Comparison of ENCODE assay signal across 8 mouse cellular contexts in the genomic region with DNA sequence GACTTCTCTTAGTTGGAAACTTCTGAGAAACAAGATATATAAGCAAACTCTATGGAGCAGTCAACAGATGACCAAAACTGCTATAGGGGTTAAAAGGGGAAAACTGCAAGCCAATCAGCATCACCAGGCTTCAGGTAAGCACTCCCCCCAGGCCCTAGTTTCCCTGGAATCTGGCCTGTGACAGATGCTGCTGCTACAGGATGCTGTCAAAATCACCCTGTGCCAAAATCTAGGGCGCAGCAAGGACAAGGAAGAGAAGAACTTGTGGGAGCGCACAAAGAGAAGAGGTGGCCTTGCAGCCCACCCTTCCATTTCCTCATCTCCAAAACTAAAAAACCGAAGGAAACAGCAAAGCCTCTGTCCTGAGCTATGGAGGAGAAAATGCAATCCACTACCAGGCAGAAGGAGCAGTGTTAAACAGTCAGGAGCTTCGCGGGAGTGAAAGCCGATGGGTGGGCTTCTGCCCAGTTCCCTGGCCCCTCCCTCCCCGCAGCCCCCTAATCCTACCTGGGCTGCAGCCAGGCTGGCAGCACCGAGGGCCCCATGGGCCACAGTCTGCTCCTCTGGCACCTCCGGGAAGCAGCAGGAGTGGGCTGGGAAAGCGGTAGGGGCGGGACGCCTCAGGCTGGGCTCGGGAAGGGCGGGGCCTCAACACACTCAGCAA. TPM values are rescaled to one million over a fixed set of nuclear protein-coding genes. Genes with fewer than 3 reads are reported as not detected.
DNase-seq lines count a peak whose midpoint lies in the region; ATAC-seq and TF ChIP-seq lines count a peak whose summit lies in the region.

A gene (minus strand): TSS at position 603 of the 664 bp plus-strand sequence.

- H3K27me3 ChIP-seq in hindbrain, embryonic 15.5 days = no peaks in the 10 kb centered on the region
- H3K27me3 ChIP-seq in liver, embryonic 11.5 days (replicated peaks; ENCODE audit: control insufficient read depth, insufficient read depth, low read length) = no peaks in the 10 kb centered on the region
- H3K27me3 ChIP-seq in midbrain, postnatal 0 days (ENCODE audit: insufficient read depth, low read length) = no peaks in the 10 kb centered on the region

- H3K27ac ChIP-seq in layer of hippocampus, adult 2 months = no peak within 1 kb of the TSS
- no peak within 1 kb of the TSS for H3K27ac ChIP-seq in hindbrain, embryonic 15.5 days (replicated peaks)
- H3K27ac ChIP-seq in liver, embryonic 11.5 days (ENCODE audit: low read depth, low read length) = peak within 1 kb of the TSS; percentile 43; the same call in 1 of the 2 replicates
- no peak within 1 kb of the TSS for H3K27ac ChIP-seq in midbrain, postnatal 0 days (ENCODE audit: low read depth, low read length)

- TF ChIP-seq CTCF in layer of hippocampus, adult 2 months (conservative IDR thresholded peaks at IDR 0.05) = no peak
- TF ChIP-seq CTCF in midbrain, postnatal 0 days (IDR thresholded peaks at IDR 0.05) = no peak

- no peaks in the 10 kb centered on the region for H3K36me3 ChIP-seq in hindbrain, embryonic 15.5 days
- no peaks in the 10 kb centered on the region for H3K36me3 ChIP-seq in liver, embryonic 11.5 days (ENCODE audit: control insufficient read depth, insufficient read depth, low read length)
- H3K36me3 ChIP-seq in midbrain, postnatal 0 days (ENCODE audit: insufficient read depth, low read length) = no peaks in the 10 kb centered on the region

- peak within 1 kb of the TSS; percentile 52 for H3K9ac ChIP-seq in hindbrain, embryonic 15.5 days
- H3K9ac ChIP-seq in liver, embryonic 11.5 days (ENCODE audit: low read depth, low read length) = peak within 1 kb of the TSS; percentile 61
- H3K9ac ChIP-seq in midbrain, postnatal 0 days (replicated peaks; ENCODE audit: low read length, poor library complexity, severe bottlenecking) = peak within 1 kb of the TSS; percentile 50; the same call in 1 of the 2 replicates

- peak; percentile 86 for ATAC-seq in hindbrain, embryonic 15.5 days (ENCODE audit: low FRiP score, low read depth)
- peak; percentile 77 for ATAC-seq in liver, embryonic 11.5 days (replicated peaks; ENCODE audit: low FRiP score)
- ATAC-seq in midbrain, postnatal 0 days (ENCODE audit: low FRiP score) = peak; percentile 74; the same call in 1 of the 2 replicates

- H3K9me3 ChIP-seq in hindbrain, embryonic 15.5 days = no peaks in the 10 kb centered on the region
- no peaks in the 10 kb centered on the region for H3K9me3 ChIP-seq in liver, embryonic 11.5 days (ENCODE audit: control insufficient read depth, low read length)
- no peaks in the 10 kb centered on the region for H3K9me3 ChIP-seq in midbrain, postnatal 0 days (ENCODE audit: low read length)

- no peak for DNase-seq in layer of hippocampus, adult 2 months (ENCODE audit: low spot score in 2 of 2)
- DNase-seq in layer of hippocampus, adult 11-12 months (ENCODE audit: low spot score) = no peak
- DNase-seq in cerebellum, postnatal 10 days = peak; percentile 76 to 89
- peak; percentile 36 for DNase-seq in gastrocnemius, postnatal 10 days
- peak; percentile 49 for DNase-seq in liver, embryonic 11.5 days (ENCODE audit: low spot score)
- peak; percentile 49 for DNase-seq in midbrain, postnatal 0 days (ENCODE audit: low spot score)
- DNase-seq in testis, postnatal 14 days (ENCODE audit: low spot score) = peak; percentile 31

- peak within 1 kb of the TSS; percentile 55 for H3K4me3 ChIP-seq in layer of hippocampus, adult 2 months
- peak within 1 kb of the TSS; percentile 42 for H3K4me3 ChIP-seq in hindbrain, embryonic 15.5 days
- peak within 1 kb of the TSS; percentile 46 for H3K4me3 ChIP-seq in liver, embryonic 11.5 days (ENCODE audit: low read depth, low read length)
- peak within 1 kb of the TSS; percentile 40 for H3K4me3 ChIP-seq in midbrain, postnatal 0 days (ENCODE audit: low read depth, low read length)

- H3K4me2 ChIP-seq in hindbrain, embryonic 15.5 days = peak within 1 kb of the TSS; percentile 73
- peak within 1 kb of the TSS; percentile 78 for H3K4me2 ChIP-seq in liver, embryonic 11.5 days
- peak within 1 kb of the TSS; percentile 66 for H3K4me2 ChIP-seq in midbrain, postnatal 0 days (ENCODE audit: low read depth, low read length, poor library complexity, severe bottlenecking)

- WGBS in hindbrain, embryonic 15.5 days = 5% methylated on average over 14 of the region's 14 CpGs
- WGBS in liver, embryonic 11.5 days = 4% methylated on average over 14 of the region's 14 CpGs
- 3% methylated on average over 14 of the region's 14 CpGs for WGBS in midbrain, postnatal 0 days

- H3K4me1 ChIP-seq in hindbrain, embryonic 15.5 days (replicated peaks) = peaks cover 13% of the 10 kb centered on the region
- peaks cover 12% of the 10 kb centered on the region for H3K4me1 ChIP-seq in liver, embryonic 11.5 days (replicated peaks; ENCODE audit: control insufficient read depth, insufficient read depth, low read length)
- peaks cover 6% of the 10 kb centered on the region; the same call in 1 of the 2 replicates for H3K4me1 ChIP-seq in midbrain, postnatal 0 days (ENCODE audit: insufficient read depth, low read length)

RNA-seq across cellular contexts. Expression of the gene that starts here (rescaled TPM):
- total RNA-seq in layer of hippocampus, adult 2 months (2021) = 1 to 10 TPM; 1.0 to 1.2 TPM
- total RNA-seq in gastrocnemius, postnatal 10 days (2021) = 1 to 10 TPM; 2.4 to 2.8 TPM
- polyA plus RNA-seq in hindbrain, embryonic 15.5 days (2015; fragmentation: Nextera tagmentation; extraction: Ambion mirVana) = 3.9 and 4.4 TPM in 2 replicates
- polyA plus RNA-seq in liver, embryonic 11.5 days (2014; fragmentation: Nextera tagmentation; extraction: Ambion mirVana) = 6.3 and 7.2 TPM in 2 replicates
- 2.6 and 4.7 TPM in 2 replicates for total RNA-seq in midbrain, postnatal 0 days (2014; rRNA removed)
- 3.7 and 4.1 TPM in 2 replicates for polyA plus RNA-seq in midbrain, postnatal 0 days (2015; fragmentation: Nextera tagmentation; extraction: Ambion mirVana)

Comparison
In these comparisons a context has a peak if more than half of its experiments do, and no peak if none do; other contexts are left out.
1. DNase-seq: peak in cerebellum, postnatal 10 days (2 of 2), gastrocnemius, postnatal 10 days (single experiment), liver, embryonic 11.5 days (single experiment), midbrain, postnatal 0 days (single experiment) and testis, postnatal 14 days (single experiment); none in layer of hippocampus, adult 2 months (0 of 2) and layer of hippocampus, adult 11-12 months (single experiment).
2. Peak in every context shown above with its lines, with median percentiles within 50 percentile points of each other: H3K4me3 ChIP-seq, ATAC-seq, H3K4me2 ChIP-seq and H3K9ac ChIP-seq.